Mouse (Mus musculus) mouse trophoblast stem cell (cell line): ENCODE data around the gene Il1rap.

Source experiments
- in situ Hi-C, 2 experiments: fragments of 300-500 bp; cut with MseI, MboI; formaldehyde crosslinking; loops; 2 replicates in 1 of 2; 3 replicates in 1 of 2; pipeline ENCODE4 v1.15.1; 2025

The Il1rap gene

DNA sequence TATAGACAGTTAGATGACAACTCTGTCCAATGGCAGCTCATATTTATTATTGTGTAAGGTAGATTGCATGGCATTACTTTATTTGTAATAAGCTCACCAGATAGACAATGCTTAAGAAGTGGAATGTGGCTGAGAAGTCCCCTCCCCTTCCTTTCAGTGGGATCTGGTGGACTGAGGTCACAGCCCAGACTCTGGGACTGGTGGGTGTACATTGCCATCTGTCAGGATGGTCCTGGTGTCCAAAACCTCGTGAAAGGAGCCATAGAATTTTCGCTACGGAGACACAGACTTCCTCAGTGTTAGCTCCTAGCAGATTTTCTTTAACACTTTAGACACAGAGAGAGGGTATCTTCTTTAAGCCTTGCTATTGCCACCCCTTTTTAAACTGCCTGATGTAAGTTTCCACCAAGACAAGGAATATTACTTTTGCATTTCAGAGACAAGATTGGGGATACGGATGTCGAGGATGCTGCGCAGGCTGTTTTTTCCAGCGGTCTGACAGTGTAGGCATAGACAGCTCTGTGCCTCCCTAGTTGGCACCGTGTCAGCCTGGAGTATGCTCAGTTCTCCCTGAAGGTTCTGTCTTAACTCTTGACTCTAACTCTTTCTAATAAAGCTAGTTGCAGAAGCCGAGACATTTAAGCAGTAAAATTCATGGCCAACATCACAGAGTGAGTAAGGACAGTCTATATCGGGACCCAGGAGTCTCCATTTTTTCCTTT lies 31.2 kb downstream of the Il1rap start:
- in situ Hi-C loops = no loop called here

DNA sequence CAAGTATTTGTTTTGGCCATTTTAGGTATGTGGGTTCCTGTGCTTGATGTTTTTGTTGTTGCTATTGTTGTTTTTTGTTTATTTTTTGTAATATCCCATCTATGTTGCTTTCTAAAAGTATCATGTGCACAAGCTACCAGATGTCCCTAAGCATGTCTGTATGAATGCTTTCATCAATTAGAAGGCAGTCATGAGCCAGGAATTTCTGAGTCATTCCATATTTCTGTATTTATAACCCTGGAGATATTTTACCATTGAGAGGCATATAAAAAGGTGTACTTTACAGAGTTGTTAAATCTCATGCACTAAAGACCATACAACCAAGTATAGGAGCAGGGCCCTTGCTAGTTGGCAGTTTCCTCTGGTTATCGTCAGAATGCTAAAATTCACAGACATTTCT lies 41.6 kb downstream of the Il1rap start:
- in situ Hi-C loops = no loop called here

DNA sequence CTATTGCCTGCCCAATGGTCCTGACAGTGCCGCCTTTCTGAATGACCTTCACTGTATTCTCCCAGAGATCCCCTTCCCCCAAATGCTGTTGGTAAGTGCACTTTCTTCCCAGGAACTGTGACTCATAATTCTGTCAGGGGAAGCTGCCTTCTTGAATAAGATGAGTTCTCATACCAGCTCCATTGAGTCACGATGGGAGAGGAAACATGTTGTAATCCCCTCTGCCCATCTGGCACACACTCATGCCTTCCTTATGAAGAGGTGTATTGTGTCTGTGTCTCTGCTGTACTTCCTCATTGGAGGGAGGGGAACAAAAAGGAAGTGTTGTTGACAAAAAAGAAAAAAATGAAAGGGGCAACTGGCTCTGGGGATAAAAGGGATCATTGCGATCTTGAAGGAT lies 44.6 kb downstream of the Il1rap start:
- in situ Hi-C loops = no loop called here

DNA sequence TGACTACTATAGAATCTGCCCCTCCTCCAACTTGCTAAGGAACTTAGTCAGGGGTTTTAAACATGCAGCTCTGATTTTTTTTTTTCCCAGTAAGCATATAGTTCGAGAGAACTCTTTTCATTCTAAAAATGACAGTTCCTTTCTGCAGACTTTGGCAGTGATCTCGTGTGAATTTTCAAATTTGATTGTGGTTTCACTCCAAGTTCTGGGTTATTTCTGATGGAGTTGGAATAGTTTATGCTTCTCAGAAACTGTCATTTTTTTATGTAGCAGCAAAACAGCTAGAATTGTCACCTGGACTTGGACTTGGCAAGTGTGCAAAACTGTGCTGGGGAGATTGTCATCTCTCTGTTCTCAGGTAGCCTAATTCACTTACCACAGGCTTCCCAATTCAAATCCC lies 53.3 kb downstream of the Il1rap start:
- in situ Hi-C loops = no loop called here

DNA sequence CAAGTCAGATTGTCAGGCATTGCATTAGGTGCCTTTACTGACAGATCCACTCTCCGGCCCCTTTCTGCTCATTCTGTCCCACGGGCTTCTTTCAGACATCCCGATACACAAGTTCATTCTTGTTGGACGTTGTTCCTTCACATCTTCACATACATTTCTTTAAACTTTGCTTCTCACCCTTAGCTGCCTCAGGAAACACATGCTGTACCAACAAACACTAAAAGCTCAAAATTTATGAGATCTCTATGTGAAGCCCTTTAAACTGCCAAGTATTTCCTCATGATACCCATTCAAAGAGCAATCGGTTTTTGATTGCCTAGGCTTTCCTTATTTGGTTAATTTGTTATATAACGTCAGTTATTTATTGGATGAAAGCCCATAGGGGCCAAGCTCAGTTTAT lies 61.6 kb downstream of the Il1rap start:
- in situ Hi-C loops = no loop called here

DNA sequence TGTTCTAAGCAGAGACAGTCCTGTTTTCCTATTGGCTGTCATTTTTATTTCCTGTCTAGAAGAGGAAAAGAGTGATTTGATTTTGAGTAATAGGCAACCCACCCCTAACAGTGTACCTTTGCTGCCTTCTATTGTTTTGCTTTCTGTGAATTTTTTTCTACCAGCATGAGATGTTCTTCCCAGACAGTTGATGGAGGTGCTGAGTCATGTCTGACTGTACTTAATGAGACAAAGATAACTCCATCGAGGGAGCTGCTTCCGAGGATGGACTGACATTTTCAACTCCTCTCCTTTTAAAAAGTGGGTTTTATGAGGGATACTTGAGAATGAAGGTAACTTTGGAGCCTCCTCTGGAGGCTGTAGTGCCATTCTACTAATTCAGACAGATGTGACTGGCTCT lies 64.6 kb downstream of the Il1rap start:
- in situ Hi-C loops = no loop called here

DNA sequence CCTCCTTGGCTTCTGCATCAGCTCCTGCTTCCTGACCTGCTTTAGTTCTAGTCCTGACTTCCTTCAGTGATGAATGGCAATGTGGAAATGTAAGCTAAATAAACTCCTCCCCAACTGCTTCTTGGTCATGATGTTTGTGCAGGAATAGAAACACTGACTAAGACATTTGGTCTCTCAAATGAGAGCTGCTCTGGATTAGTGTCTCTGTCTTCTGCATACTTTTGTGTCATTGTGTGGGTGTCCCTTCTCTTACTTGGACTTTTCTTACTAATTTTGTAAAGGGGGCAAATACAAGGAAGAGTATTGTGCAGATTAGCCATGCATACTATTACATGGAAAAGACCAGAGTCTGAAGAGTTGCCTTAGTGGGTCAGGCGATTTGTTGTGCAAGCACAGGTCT lies 65.5 kb downstream of the Il1rap start:
- in situ Hi-C loops = no loop called here

DNA sequence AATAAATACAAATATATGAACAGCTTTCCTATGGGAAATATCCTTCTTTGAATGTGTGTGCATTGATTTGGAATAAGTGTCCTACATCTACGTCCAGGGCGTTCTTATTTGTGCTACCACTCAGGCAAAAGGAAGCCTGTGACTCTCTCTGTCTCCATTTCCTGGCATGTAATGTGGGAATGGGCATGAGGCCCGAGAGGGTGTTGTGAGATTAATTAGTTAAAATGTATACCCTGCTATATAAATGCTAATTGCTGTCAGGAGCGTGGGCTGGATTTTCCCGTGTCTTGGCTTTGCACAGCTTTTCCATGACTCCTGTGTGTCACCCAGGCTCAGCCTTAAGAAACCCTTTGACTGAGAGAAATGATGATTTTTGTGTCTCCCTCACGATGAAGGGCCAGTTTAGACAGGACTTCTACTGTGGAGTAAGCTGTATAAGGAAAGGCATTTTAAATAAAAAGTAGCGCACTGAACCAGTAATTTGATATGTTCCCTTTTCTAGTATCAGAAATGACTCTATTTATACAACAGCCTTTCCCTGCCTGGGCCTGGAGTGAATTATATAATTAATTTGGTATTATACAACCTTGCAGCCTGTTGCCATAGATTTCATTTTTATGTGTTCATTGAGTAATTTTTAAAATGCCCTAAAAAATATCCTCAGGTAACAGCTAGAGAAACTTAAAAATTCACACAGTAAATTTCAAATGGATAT lies 81.4 kb downstream of the Il1rap start:
- in situ Hi-C loops = no loop called here

DNA sequence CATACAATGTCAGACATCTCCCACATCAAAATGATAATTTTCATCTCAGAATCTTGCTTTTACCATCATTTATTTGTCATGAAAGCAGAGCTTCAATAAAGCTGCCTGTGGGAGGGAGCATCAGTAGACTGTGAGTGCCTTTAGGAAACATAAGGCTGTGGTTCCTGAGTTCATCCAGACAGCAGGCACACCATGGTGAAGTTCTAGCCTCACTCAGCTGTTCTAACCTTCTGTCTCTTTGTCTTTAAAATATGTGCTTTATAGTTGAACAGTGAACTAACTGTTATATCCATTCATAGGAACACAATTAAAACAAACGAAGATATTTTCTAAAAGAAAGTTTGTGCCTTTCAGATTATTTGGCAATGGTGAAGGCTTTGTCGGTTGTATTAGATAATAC lies 84.9 kb downstream of the Il1rap start:
- in situ Hi-C loops = no loop called here

DNA sequence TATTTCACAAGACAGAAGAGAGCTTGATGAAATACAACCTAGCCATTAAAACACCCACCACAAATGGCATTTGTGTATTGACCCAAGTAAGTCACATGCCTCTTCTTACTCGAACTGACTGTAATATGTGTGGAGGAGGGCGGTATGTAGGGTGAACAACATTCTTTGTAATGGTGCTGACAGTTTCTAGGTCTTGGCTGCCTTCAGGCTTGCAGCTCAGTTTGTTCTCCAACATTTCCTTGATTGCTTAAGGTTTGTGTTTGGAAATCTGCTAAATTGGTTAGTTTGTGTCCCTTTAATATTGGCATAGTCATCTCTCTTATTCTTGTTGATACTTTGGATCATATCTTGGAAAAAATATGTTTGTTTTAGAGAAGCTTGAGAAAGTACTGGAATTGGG lies 87.6 kb downstream of the Il1rap start:
- in situ Hi-C loops = no loop called here

DNA sequence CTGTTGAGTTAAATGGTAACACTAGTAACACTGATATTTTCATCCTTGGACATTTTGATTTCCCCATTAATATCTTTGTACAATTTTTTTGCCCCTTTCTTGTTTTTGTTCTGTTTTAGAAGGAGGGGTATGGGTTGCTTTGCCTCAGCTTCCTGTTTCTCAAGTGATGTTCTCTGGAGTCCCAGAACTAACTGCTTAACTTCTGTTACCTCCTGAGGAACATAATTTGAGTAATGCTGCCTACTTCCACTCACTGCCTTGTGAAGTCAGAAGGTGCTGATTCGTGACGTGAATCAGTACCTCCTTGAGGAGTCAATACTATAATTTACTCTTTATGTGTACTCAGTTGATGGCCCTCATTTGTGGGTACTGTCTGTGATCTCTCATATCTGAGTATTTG lies 98.9 kb downstream of the Il1rap start:
- in situ Hi-C loops = no loop called here

DNA sequence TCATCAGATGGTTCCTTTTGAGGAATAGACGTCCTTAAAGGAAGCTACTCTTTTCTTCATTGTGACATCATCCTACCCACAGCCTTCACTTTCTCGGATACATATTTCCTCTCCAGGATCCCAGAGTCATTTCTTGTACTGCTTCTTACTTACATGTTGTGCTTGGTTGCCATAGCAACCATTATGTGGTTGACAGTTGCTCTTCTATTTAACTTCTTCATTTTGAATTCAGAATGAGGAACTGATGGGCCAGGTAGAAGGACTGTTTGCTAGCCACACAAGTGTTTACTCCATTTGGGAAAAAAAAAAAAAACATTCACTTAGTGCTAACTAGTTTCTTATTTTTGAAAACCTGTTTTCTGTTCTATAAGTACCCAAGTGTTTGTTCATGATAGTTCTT lies 108.3 kb downstream of the Il1rap start:
- in situ Hi-C loops = no loop called here

DNA sequence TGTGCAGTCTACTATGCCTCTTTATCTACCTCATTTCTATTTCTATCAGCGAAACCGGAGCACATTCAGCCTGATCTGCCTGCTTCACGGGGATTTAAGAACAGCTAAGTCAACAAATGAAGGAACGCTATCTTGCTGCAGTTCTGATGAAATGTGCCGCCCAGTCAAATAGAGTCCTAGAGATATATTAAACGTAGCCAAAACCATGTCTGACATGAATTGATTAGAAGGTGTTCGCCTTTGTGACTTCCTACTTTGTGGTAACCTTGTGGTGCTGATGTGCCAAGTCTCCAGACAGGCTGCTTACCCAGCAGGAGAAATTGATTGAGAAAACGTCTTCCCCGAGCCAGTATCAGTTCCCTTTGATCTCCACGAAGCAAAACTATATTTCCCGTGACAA lies 109.8 kb downstream of the Il1rap start:
- in situ Hi-C loops = no loop called here

DNA sequence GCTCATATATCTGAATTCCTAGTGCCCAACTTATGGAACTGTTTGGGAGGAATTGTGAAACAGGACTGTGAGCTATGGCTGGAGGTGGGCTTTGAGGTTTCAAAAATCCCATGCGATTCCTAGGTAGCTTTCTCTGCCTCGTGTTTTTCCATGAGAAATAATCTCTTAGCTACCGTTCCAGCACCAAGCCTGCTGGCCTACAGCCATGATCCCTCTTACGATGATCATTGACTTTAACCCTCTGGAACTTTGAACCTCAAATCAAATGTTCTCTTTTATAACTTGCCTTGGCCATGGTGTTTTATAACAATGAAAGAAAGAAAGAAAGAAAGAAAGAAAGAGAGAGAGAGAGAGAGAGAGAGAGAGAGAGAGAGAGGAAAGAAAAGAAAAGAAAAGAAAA lies 116.6 kb downstream of the Il1rap start:
- in situ Hi-C loops = no loop called here

DNA sequence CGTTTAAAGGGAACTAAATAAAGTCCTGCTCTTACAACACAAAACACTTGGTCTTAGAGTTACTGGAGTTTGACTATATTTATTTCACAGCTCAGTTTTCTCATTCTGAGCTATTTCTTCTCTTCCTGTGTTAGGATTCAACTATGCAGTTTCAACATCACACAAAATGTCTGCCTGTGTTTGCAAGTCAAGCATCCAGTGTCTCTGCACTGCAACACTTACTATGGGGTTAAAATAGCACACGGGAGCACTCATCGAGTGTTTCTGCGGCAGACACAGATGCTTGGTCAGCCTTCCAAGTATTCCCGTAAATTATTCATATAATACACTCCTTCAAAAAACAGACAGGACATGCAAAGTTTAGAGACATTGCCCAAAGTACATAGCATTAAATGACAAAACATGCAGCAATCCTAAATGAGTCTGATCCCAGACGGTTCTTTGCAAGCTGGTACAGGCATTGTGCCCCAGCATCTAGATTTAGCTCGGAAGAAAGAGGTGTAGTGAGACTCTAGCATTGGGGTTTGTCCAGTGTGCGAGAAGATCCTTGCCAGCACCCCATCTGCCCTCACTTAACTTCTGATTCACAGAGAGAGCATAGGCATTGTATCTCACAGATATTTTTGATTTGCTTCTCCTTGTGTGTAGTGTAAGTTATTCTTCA lies 119.1 kb downstream of the Il1rap start:
- in situ Hi-C loops = no loop called here

DNA sequence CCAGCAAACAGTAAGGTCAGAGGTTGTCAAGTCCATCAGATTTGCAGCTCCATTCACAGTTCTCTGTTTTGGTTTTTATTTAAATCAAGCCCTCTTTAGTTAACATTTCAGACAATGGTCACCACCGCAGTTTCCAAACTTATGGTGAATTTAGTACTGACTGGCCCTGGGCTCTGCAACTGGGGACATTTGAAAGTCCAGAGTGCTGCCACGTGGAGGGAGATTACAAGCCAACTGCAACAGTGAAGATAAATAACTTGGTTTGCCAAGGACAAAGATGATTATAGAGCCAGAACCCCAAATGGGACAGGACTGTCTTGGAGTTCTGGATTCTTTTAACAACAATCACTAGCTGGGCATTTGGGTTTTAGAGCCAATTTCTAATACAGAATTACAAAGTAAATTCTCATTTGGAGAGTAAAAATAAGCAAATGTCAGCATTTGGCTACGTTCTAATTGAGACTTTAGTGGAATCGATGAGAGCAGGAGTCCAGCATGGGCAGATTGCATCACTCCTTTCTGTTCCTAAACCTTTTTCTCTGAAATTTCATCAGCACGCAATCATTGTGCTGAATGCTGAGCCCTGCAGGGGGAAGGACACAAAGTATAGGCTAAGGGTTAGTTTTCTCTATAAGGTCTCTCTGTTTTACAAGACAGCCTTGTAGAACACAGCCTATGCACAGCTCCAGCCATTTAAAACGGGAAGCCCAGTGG lies 124.3 kb downstream of the Il1rap start:
- in situ Hi-C loops = no loop called here

DNA sequence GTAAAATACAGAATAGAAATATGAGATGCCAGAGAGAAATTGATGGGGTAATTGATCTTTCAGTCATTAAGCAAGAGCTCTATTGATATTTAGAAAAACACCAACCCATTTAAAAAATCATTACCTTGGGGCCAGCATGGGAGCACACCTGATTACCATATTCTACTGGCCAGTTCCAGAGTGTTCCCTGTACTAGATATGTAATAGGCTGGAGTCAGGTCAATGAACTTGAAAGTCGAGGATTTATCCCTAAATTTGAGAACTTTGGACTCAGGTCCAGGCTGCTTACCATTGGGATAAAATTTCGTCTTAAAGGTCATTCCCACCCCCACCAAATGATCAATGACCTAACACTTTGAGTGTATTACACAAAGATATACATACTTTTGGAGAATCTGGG lies 125.0 kb downstream of the Il1rap start:
- in situ Hi-C loops = no loop called here

DNA sequence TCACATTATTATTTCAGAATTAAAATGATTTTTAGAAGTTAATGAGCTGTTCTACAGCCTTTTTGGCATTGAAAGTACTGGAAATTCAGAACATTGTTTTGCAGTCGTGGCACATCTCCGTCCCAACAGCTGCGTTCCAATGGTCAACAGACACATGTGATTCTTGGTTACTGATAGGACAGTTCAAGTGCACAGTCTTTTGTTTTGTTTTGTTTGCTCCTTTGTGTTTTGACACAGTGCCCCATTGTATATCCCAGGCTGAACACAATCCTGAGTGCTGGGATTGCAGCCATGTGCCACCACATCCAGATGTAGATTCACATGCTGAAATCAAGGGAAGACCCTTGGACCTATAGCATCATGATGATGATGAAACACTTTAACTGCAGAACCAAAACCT lies 129.4 kb downstream of the Il1rap start:
- in situ Hi-C loops = no loop called here

DNA sequence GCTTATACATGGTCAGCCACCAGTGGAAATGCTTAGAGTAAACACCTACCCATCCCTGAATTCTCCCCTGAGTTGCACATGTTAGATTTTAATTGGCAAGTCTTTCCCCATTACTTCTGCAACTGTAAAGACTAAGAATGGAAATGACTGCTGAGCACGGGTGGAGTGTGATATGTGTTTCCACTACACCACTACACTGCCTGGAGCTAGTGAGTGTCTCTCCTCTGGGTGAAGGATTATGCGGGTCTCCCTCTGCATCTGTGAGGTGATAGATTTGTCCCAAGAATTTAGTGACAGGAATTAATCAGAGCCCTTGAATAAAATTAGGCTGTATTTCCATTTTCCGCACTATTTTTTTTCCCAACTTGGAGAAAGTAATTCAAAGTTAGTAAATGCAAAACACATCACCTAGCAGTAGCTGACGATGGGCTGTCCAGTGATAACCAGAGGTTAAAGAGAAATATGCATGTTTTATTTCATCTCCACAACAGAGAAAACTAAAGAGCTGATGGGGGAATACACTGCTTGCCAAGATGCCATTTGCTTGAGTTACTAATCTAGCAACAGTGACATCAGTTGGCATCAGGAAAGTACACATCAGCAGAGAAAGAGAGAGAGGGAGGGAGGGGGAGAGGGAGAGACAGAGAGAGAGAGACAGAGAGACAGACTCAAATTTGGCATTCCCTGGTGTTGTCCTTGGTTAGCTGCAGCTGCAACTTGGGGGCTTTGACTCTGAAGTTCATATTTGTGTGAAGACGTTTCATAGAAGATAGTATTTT lies 132.2 kb downstream of the Il1rap start:
- in situ Hi-C loops = no loop called here

DNA sequence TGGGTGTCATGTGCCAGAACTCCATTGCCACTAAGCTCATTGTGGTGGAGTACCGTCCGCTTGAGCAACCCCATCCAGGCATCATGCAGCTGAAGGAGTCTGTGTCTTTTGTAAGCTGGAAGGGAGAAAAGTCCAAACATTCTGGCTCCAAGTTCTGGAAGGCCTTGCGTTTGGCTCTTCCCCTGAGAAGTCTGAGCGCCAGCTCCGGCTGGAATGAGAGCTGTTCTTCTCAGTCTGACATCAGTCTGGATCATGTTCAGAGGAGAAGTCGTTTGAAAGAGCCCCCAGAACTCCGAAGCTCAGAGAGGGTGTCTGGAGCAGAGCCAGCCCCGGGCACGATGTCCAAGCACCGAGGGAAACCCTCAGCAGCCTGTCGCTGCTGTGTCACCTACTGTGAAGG lies 141.0 kb downstream of the Il1rap start:
- in situ Hi-C loops = no loop called here

DNA sequence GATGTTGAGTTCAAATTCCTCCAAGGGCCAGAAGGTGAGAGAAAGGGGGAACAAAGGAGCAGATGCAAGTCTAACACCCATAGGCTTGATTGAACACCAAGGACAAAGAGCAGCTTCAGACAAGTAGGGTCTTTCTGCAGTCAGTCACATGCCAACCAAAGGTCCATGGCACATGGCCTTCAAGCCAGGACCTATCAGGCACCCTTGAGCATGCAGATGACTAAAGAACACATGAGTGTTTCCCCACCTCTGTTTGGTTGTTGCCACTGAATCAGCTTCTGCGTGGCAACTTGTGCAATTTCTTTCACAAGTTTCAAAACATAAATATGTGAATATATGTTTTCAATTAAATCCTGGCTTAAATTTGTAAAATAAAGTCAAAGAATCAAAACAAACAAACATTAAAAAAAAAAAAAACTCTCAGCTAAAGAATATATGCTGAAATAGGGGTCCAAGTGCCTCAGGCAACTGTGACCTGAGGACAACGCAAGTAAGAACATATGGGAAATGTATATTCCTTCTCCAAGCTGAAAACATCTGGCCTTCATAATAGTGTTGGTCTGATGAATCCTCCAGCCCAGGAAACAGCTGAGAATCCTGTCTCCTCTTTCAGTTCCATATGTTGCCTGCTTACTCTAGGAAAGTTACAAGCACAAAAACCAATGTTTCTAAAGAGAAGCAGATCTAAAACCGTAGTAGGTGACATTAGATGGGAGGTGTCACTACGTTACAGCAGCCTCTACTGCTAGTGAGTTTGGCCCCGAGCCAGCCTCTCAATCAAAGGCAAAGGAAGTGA lies 142.6 kb downstream of the Il1rap start:
- in situ Hi-C loops = no loop called here
